Mouse (Mus musculus) bone marrow macrophage, adult 2 months (primary cell): ENCODE data around the gene Ulk1. TPM values are rescaled to one million over a fixed set of nuclear protein-coding genes. Genes with fewer than 3 reads are reported as not detected.
A peak's percentile ranks its signal among the peaks of the same experiment; 100 is the strongest.
"Not testable (repeated sequence)": the region's sequence is repeated elsewhere in the genome, so short reads cannot be mapped to it uniquely, and the experiment has no call there.

Experiments used
- H3K27ac ChIP-seq: 2 replicates; pipeline ENCODE4 v1.5.1; 2012; ENCODE audit warnings: low read depth, low read length; ENCODE audit not compliant: insufficient read depth
- H3K4me1 ChIP-seq: 2 replicates; pipeline ENCODE4 v1.6.1; 2012; ENCODE audit warnings: low read length; ENCODE audit not compliant: control insufficient read depth, insufficient read depth
- H3K4me3 ChIP-seq: 2 replicates; pipeline ENCODE4 v1.5.1; 2012; ENCODE audit warnings: mild to moderate bottlenecking, low read length, moderate library complexity; ENCODE audit not compliant: insufficient read depth
- CTCF ChIP-seq: IDR thresholded peaks from 2 replicates; pipeline ENCODE4 v1.5.1; 2012; ENCODE audit warnings: low read depth, mild to moderate bottlenecking, low read length, moderate library complexity
- POLR2A ChIP-seq: IDR thresholded peaks from 2 replicates; pipeline ENCODE4 v1.6.1; 2012; ENCODE audit warnings: mild to moderate bottlenecking, low read depth, low read length, borderline replicate concordance
- polyA plus RNA-seq: library from polyadenylated mRNA; stranded (reverse); fragments of >200 nt; gene quantifications from 2 replicates; pipeline ENCODE4 v1.2.4, GENCODE M21; 2012; ENCODE audit not compliant: missing spikeins, insufficient read depth, insufficient read length

Ulk1 gene
- polyA plus RNA-seq, 1 experiment, result 55.4 TPM

DNA sequence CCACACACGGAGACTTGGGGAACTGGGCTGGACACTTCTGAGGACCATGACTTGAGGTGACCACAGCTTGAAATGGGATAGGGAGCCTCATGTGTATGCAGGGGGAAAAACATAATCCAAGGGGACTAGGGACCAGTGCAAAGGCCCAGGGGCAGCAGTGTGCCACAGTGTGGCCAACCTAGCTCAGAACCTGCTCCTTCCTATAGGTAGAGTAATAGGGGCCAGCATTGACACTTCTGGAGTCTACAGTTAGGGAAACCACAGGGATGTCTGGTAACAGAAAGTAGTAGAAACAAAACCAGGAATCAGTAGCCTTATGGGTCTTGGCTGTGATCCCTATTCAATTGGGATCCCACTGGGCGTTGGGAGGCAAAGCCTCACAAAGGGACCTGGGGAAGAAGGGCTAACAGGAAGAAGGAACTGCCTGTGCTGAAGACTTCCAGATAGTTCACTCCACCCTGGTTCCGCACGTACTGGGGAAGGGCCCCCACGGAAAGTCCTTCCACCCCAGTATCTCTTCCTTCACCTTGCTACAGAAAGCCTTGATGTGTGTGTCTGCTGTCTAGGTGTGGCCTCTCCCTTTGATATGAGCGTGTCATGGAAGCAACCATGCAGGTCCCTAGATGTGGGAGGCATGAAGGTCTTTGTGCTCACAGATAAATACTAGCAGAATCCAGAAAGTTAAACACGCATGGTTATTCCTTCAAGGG lies 28.2 kb downstream of the Ulk1 start:
- Histone ChIP-seq H3K27ac (no peak overlapping the region), H3K4me1 (peaks cover 12% of the 10 kb centered on the region), H3K4me3 (no peak overlapping the region)
- TF ChIP-seq CTCF (no peak), POLR2A (no peak)

DNA sequence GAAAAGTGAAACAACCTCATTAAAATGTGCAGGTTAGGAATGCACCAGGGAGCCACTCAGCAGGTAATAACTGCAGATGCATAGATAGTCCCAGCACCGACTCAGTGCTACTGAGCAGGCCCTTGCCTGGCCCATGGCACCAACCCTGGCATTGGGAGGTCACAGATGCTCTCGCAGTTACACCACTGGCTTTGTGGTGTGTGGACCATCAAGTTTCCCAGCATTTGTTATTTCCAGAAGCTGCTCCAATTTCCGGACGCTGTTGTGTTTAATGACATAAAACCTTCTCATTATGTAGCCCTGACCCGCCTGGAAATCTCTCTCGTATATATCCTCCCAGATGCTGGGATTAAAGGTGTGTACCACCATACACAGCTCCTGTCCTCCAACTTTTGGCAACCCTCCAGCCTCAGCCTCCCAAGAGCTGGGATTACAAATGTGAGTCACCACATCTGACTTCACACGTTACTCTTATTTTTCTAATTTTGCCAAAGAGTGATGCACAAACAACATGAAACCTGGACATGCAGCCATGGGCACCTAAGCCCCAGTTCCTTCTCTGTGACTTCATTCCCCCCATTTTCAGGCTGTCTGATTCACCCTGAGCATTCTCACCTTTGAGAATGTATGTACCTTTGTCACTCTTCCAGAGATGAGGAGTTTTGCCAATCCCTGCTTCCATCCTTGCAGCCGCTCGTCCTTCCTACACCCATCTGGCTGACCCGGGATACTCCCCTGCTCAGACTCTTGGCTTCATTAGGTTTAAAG lies 29.0 kb downstream of the Ulk1 start:
- Histone ChIP-seq H3K27ac (no peak overlapping the region), H3K4me3 (peak overlapping the region; percentile 98), H3K4me1 (peaks cover 12% of the 10 kb centered on the region)
- TF ChIP-seq CTCF, result no peak
- TF ChIP-seq POLR2A, result no peak

DNA sequence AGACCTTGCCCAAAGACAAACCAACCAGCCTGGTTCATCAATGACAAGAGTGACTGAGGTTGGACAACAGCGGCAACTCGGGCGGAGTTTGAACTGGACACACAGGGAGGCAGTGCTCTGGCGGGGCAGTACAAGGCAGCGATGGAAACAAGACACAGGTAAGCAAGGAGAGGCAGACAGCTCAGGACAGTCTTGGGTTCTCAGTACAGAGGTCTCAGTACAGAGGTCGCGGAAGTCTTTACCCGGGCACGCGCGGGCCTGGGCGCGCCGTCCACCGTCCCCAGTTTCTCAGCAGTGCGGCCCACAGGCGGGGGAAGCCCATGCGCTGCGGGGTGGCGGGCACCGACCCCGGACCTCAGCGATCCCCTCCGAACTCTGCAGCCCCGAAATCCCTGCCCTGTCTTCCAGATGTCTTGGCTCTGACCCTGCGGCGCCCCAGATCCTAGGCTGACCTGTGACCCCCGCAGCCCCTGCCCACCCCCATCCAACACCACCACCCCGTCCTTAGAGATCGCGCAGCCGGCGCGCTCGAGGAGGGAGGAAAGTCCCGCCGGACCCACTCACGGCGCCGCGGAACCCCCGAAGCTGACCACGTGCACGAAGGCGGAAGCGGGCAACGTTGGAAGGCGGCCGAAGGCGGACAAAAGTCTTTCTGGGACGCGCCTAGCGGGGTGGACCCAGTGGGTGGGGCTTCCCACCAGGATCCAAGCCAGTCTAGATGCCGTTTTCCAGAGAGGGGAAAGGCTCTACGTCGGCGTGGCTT lies 29.7 kb downstream of the Ulk1 start, which contains the start of gene Pus1:
TSS of gene Pus1 (minus strand) at position 662 of the 763 bp plus-strand sequence.
- peak within 1 kb of the TSS; percentile 98 for H3K4me3 ChIP-seq
- no peak within 1 kb of the TSS; the same call in 1 of the 2 replicates for H3K27ac ChIP-seq
- peaks cover 12% of the 10 kb centered on the region for H3K4me1 ChIP-seq
- TF ChIP-seq CTCF, result no peak
- no peak for TF ChIP-seq POLR2A

DNA sequence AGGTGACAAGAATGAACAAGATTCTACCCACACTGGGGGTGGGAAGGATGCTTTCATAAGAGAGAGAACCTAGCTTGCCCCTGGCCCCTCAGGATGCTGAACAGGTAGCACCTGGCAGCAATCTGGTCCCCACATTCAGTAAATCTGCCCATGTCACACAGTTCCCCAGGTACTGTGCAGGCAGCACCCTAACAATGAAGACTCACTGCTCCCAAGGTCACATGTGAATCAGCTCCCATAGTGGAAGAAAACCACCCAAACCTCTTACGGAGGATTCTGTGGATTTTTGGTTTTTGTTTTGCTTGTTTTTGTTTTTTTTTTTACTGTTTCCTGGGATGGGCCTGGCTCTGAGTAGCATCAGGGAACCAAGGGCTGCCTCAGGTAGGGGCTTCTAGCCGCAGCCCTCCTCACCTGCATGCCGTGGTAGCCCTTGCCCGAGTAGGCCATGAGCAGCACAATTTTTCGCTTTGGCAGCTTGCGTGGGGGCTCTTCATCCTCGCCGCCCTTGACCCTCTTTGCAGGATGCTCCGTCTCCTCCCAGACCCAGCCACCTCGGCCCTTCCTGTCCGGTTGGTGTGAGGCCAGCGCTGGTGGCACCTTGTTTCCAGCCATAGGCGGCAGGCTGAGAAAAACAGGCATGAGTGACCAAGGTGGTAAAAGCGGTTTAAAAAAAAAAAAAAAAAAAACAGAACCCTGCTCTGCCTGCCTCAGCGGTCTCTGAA lies 30.5 kb downstream of the Ulk1 start:
- Histone ChIP-seq H3K4me3 (peak overlapping the region; percentile 98), H3K4me1 (peaks cover 12% of the 10 kb centered on the region), H3K27ac (no peak overlapping the region)
- TF ChIP-seq POLR2A, result no peak
- TF ChIP-seq CTCF, result no peak

DNA sequence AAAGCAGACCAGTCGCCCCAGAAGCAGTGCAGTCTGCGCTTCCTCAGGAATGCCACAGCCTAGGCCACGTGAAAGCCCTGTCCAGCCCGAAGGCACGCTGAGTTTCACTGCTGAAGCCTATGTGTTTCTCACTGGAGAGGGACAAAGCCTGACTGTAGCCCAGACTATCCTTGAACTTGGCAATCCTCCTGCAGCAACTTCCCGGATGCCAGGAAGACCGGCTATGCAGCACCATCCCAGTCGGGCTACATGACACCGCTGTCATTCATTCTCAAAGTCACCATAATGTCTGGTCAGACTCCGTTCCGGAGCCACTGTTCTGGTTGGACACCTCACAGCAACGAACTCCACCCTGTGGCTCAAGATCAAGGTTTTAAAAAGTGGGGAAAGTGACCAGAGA lies 31.6 kb downstream of the Ulk1 start:
- peaks cover 12% of the 10 kb centered on the region for H3K4me1 ChIP-seq
- TF ChIP-seq POLR2A (no peak), CTCF (no peak)
- H3K27ac ChIP-seq, result no peak overlapping the region
- H3K4me3 ChIP-seq, result no peak overlapping the region

DNA sequence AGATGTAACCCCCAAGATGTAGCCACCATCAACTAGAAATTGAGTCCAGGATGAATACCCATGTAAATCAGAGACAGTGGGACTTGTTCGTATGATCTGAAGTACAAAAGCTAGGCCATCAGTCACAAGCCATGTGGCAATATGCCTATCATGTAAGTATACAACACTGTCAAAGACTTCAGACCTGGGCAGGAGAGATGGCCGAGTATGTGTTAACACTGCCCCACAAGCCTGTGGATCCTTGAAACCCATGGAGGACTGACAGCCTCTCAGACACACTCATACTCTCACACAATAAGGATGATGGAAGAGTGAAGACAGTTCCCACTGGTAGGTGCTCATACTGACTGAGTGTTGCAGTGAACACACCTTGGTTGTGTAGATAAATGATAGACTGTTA lies 33.8 kb downstream of the Ulk1 start:
- no peak overlapping the region for H3K27ac ChIP-seq
- no peak for TF ChIP-seq POLR2A
- no peak for TF ChIP-seq CTCF
- peaks cover 10% of the 10 kb centered on the region for H3K4me1 ChIP-seq
- H3K4me3 ChIP-seq, result no peak overlapping the region

DNA sequence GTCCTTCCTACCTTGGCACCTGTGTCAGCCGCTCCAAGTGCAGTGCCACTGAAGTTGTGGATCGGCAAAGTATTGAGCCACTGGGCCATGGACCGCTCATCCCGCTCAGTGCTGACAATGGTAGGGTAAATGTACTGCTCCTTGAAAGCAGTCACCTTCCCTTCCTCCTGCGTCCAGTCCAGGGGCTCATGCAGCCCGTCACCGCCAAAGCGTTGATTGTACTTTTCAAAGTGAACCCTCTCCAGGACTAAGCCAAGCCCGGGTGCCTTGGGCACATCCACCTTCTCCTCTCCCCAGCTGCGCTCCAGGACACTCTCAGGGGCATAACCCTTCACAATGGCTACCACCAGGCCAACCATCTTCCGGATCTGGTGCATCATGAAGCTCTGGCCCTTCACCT lies 35.4 kb downstream of the Ulk1 start:
- Histone ChIP-seq H3K27ac (no peak overlapping the region), H3K4me3 (no peak overlapping the region), H3K4me1 (peaks cover 7% of the 10 kb centered on the region; the same call in 1 of the 2 replicates)
- TF ChIP-seq POLR2A, result no peak
- no peak for TF ChIP-seq CTCF

DNA sequence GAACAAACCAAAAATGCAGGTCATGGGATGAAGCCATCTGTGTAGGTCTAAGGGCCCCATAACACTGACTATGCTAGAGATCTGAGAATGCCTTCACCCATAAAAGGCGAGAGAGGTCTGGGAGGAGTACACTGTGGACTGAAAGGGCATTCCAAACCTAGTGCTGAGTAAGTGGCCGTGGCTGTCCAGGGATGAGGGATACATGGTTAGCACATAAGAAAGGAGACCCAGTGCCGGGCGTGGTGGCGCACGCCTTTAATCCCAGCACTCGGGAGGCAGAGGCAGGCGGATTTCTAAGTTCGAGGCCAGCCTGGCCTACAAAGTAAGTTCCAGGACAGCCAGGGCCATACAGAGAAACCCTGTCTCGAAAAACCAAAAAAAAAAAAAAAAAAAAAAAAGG lies 37.0 kb downstream of the Ulk1 start:
- not testable (repeated sequence) for H3K27ac ChIP-seq, H3K4me3 ChIP-seq, H3K4me1 ChIP-seq

DNA sequence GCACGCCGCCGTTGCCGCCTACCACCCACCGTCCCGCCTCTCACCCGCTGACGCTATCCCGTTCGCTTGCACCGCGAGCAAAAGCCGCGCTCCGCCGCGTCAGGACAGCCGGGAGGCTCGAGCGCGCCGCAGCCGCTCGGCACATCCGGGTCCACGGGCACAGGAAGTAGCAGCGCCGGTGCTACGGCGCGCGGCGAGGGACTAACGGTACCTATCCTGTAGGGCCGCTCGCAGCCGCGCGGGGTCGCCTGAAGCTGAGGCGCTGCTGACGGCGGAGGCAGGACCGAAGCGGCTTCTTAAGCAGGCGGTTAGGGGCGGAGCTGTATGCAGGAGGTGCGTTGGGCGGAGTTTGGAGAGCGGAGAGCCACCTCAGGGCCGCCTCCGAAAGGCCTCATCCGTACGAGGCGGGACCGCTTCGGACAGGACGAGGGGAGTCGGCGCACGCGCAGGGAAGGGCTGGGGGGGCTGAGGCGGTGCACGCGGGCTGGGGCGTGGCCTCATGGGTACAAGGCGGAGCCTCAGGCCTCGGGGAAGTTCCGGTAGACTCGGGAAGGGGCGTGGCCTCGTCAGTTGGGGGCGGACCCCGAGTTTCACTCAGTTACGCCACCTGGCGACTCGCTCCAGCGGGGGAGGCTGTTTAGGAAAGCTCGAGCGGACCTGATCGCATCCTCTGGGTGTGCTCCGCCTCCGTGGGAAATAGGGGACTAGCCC lies 39.3 kb downstream of the Ulk1 start, which contains the start of gene Ep400:
TSS of gene Ep400 (minus strand) at position 270 of the 711 bp plus-strand sequence.
- Histone ChIP-seq H3K4me3 (peak within 1 kb of the TSS; percentile 93), H3K4me1 (peaks cover 8% of the 10 kb centered on the region), H3K27ac (peak within 1 kb of the TSS; percentile 88)
- TF ChIP-seq CTCF, result 0 out of 2 replicates have a peak, but pooled peaks have one; percentile 20
- no peak for TF ChIP-seq POLR2A
